Mouse (Mus musculus): ENCODE data around the gene Fam49a.

GRCm38 (mm10) chr12:12253526-12253925 lies 8.4 kb upstream of the Fam49a start:
- TF ChIP-seq GATA1 (IDR thresholded peaks at IDR 0.05; ENCODE audit: borderline replicate concordance, low read length), result no peak
- TF ChIP-seq FLI1 (IDR thresholded peaks at IDR 0.05; ENCODE audit: low read length), result no peak

Data from megakaryocyte, embryonic 14.5 days (primary cell).